Mouse (Mus musculus) G1E-ER4 (cell line): Measurements from ENCODE around the gene Clec2g. TPM values are rescaled to one million over a fixed set of nuclear protein-coding genes. Genes with fewer than 3 reads are reported as not detected.

ENCODE experiments used
- GATA1 ChIP-seq: IDR thresholded peaks from one replicate; pipeline ENCODE4 v1.8.0; 2012; ENCODE audit warnings: low read length, inconsistent platforms
- polyA plus RNA-seq: library from polyadenylated mRNA; stranded (reverse); fragments of >175 nt; gene quantifications from 2 replicates; pipeline ENCODE4 v1.2.3, GENCODE M21; 2012

Clec2g gene
- polyA plus RNA-seq, 1 experiment: not detected

DNA sequence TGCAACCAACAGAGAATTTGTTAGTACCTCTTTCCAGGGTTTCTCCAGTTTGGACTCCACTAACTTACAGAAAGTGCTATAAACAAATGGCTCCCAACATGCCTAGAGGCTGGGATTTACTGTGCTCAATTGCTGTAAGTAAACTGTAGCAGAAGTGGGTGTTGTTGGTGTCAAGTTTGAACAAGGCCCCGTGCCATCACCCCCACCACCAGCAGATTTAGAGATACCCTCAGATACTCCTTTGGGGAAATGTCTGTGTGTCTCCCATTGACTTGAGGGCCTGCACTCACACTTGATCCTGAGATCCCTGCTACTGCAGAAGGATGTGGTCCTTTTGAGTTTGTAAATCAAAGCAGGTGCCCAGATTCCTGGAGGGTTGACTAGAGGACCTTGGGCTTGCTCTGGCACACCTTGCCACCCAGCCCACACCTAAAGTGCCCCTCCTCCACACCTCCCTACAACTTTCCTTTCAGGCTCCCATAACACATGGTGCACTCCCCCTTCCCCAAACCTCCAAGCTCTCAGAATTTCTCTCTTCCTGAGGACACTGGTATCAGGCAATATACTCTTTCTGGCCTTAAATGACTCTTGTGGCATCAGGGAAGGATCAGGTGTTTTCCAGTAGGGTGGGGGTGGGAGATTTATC is 37.3 kb downstream of the Clec2g start:
- TF ChIP-seq GATA1: no peak

DNA sequence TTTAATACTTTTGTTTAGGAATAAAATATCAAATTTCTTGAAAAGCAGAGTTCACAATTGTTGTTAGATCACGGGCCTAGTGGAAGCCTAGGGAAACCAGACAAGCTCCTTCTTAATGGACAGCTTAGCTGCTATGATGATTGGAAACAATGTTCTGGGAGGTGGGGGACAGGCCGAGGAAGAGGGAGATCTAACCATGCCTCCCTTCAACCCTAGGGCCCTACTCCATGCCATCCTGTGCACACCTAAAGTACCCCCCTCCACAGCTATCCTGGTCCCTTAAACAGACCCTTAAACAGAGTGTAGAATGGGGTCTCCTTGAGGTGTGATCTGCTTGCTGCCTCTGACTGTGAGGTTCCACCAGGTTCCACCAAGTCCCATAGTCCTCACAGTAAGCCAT is 38.0 kb downstream of the Clec2g start:
- TF ChIP-seq GATA1: no peak

DNA sequence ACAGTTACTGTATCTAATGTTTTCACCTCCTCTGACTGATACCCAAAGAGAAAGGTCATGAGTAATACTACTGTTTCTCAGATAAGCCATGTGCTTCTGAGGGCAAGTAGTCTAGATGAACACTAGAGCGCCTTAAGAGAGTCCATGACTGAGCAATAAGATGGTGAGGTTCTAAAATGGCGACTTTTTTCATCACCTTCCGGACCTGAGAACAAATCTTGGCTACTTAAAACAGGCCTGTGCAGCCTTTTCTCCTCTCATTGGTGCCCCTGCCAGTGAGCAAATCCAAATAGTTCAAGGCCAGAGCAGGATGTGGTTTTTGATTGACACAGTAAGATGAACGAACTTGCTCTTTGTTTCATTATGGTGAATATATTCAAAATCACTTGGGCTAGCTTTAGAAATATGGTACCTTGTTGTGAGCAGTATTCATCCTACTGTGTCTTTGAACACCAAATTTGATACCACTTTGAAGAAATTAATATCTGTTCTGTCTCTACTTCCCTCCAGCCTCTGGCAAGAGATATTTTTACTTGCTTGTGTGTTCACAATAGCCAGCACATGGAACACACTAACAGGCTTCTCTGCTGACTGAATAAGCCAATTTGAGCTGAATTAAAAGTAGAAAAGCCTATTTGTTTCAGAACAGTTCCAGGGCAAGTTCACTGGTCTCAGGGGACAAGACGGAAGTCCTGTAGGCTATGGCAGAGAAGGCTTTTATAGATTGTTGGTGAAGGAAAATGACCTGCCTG is 38.7 kb downstream of the Clec2g start:
- TF ChIP-seq GATA1: no peak

DNA sequence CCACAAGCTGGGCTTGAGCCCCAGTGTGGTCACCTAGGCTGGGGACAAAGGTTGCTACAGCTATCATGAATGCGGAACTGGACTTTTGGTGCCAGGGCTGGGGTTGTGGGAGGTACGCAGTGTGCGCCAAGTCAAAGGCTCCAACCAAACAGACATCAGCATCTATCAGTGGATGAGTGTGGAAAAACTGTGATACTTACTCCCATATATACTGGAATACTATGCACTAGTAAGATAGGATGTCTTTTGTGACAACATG is 39.2 kb downstream of the Clec2g start:
- TF ChIP-seq GATA1: no peak

DNA sequence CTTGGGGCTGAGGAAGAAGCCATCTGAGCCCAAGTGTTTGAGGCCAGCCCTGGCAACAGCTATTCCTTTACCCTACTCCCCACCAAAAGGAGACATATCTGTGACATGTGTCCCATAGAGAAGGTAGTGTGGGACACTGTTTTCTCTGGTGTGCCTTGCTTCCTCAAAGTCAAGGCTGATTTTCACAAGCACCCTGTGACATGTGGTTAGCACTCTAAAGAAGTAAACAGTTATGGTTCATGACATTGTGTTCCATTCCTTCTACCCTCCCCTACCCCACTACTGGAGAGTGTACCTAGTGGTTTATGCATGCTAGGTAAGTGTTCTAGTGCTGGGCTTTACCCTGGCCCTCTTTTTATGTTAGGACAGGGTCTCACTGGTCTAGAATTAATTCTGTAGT is 42.0 kb downstream of the Clec2g start:
- no peak for TF ChIP-seq GATA1

DNA sequence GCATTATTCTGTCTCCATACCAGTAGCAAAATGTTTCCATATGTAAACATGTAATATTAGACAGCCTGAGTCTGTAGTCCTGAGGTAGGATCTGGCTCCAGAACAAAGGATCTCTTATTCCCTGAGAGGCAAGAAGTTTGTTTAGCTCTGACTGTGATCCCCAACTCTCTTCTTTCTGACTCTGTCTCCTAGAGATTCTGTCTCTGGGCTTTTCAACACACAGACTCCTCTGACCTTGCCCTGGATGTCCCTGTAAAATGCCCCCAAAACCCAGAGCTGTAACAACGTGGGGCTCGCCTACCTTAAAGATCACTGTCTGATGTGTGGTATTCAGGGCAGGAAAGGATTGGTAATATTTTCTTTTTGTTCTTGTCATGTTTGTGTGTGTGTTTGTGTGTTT is 58.2 kb downstream of the Clec2g start:
- TF ChIP-seq GATA1: no peak

DNA sequence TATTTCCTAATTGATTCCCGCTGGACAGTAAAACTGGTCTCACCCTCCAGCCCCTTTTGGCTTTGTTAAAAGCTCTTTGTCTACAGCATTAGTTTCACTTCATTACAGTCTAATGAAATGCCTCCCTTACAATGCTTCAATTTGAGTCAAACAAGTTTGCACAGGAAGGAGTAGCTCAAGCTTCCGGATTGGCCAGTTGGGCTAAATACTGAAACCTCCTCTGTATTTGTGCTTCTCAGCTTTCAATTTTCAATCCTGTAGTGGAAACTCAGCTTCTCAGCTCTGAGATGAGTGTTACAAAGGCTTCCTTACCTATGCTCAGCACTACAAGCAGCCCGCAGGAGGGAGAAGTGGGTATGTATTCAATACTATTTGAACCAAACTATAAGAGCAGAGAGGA is 58.6 kb downstream of the Clec2g start:
- TF ChIP-seq GATA1: no peak

DNA sequence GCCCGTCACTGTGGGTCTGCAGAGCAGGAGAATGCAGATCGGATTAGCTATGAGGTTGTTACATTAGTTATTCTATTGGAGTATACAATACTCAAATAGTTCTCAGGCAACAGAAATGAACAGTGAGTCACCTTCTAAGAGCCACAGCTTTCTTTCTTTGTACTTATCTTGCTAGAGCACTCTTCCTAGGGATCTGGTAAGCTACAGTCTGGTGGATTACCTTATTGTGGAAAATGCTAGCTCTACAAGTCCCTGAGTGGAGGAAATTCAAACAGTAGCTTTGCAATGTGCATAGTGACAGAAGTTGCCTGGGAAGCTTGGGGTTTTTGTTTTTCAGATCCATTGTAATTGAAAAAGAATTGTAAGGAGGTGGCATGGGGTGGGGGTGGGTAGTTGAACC is 59.0 kb downstream of the Clec2g start:
- TF ChIP-seq GATA1: no peak

DNA sequence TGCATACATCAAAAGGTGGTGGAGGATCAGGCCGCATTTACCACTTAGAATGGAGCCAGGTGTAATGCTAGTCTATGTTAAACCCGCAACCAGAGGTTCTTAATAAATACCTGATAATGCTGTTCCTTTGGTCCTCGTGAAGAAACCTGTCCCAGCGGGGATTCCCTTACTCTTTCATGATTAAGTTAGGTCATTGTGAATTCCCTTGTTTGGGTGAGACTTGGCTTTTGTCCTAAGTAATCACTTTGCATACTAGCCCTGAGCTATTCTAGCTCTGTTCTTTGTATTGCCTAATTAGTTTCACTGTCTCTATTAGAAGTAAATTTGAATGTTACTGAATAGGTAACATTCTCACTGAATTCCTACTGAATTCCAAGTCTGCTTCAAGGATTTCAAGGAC is 60.2 kb downstream of the Clec2g start:
- TF ChIP-seq GATA1: no peak

DNA sequence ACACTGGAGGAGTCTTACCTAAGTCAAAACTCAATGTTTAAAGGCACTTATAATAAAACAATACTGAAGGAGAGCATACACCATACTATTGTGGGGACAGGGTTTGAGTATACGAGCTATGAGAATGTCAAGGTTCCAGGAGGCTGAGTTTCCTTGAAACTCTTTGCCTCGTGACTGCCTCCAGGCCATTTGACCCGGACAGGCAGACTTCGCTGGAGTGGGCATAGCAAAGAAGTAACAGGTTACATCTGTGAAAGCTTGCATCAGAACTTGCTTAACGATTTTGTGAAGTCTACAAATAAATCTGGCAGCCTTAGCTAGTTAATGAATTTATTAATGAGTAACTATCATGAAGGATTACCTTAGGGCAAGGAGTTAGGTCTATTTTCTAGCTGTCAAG is 60.6 kb downstream of the Clec2g start:
- TF ChIP-seq GATA1: no peak

DNA sequence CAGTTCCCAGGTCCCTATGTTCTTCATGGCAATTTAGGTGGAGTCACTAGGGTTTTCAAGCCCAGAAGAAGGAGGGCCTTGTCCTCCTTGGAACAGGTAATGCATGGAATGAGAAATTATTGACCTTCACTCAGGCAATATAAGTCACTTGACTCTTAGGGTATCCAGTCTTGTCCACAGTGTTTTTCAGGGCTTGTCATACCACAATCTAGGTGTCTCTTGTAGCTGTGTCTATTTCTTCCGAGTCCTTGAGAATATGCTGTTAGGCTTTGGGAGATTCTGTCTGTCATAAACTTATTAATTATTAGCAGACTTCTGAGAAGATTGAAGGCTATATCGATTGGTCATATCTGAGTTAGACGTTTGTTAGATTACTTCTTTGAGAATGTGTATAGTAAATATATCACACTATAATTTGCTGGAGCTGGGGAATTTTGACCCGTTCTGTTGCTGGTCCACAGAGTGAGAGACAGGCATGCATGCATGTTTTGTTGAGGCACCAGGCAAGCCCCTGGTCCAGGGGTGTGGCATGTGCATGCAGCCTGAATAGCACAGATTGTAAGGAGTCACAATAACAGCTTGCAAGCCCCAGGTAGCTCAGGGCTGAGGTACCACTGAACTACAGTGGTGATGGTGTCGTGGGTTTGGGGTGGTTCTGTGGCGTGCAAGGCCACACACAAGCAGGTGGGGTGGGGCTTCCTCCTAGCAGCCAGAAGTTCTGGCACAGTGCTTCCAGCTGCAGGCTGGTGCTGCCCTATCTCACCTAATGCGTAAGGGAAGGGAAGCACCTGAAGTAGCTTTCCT is 61.3 kb downstream of the Clec2g start:
- no peak for TF ChIP-seq GATA1

DNA sequence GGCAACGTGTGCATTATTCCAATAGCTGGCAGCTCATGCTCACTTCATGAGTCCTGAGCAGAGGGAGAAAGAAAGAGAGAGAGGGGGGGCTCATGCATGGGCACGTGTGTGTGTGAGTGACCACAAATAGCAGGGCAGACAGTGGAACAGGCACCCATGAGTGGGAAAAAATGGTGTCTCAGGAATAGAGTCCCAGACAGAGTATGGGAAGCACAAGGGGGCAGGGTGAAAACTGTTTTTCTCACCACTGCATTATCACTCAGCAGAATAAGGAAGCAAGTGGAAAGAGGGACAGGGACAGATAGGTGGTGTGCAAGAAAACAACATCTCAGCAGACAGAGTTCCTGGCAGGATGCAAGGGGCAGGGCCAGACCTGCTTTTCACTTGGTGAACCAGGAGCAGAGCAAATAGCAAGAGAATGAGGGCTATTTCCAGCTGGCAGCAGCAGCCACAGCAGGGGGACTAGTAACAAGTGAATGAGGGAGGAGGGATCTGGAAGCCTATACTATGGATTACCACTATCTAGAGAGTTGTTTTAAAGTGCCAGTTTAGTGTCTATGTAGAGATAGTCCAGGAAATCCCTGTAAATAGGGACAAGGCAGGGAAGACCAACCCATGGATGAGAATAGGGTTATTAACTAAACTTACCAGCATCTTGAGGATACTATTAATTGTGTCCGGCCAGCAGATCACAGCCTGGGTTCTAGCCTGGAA is 62.0 kb downstream of the Clec2g start:
- no peak for TF ChIP-seq GATA1

DNA sequence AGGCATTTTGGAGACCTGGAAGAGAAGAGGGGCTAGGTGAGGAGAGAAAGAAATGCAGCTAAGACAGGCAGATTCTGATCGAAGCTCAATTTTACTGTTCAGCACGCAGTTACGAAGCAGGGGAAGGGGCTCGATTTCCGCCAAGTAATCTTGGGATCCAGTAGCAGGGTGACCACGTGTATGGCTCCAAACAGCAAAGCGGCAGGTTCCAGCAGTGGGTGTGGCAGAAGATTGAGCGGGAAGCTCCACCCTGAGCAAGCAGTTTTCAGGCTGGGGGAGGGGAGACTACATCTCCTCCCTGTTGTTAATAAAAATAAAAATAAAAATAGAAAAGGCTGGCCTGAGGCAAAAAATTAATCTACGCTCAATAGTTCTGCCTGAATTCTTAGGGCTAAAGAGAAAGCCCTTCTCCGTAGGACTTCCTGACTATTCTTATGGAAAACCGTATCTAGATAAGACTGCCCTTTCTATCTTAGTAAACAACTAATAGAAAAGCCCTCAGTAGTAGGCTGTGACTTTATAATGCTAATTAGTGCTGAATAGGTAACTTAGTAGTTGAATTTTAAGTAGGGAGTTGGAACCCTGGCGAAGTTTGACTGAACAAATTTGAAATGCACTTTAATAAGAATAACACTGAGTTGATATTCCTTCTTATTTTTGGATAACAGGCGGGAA is 62.7 kb downstream of the Clec2g start:
- TF ChIP-seq GATA1: no peak

DNA sequence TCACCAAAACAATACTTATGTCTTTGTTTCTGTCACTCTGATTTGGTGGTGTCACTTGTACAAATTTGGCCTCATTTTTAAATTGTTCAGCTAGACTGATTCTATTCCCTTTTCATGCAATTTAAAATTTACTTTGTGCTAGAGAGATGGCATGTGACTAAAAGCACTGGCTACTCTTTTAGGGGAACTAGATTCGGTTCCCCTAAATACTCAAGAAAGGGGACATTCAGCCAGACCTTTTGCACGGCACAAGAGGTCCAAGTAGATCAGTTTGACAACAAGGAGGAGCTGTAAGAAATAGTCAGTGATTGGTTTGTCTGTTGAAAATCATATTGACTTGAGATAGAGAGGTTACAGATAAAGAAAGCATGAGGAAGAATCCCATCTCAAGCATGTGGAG is 67.2 kb downstream of the Clec2g start:
- no peak for TF ChIP-seq GATA1

DNA sequence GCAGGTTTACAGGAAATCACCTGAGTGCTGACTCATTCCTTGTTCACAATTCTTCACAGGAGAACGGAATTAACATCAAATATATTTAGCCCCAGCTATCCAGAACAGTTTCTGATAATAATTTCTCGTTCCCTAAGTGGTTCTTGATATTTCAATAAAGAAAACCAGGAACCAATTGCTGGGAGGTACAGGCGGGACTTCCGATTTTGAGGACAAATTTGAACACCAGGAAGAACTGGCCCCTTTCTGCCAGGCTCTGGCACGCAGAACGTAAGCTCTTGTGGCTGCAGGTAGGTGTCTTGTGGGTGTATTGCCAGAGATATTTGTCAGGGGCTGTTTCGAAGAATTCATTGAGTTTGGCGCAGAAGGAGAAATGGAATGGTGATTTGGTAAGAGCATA is 74.4 kb downstream of the Clec2g start:
- TF ChIP-seq GATA1: no peak

DNA sequence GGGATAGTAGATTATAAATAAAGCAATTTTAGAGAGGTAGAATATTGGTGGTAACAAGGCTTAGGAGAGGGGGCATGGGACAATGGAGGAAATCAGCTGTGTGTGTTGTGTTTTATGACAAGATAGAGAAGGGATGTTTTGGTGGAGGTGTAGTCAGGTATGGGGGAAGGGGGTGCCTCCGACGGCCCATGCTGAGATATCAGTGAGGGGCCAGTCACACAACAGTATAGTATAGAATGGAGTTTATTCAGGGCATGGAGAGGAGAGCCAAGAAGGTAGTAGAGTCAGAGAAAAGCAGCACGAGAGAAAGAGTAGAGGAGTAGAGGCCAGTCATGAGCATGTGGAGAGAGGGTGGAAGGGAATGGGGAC is 76.3 kb downstream of the Clec2g start:
- no peak for TF ChIP-seq GATA1
